Mouse (Mus musculus): ENCODE measurements around the gene 4921517D22Rik. TPM values are rescaled to one million over a fixed set of nuclear protein-coding genes. Genes with fewer than 3 reads are reported as not detected.
"Not testable (repeated sequence)": the region's sequence is repeated elsewhere in the genome, so short reads cannot be mapped to it uniquely, and the experiment has no call there.

4921517D22Rik gene
- total RNA-seq (2021): not detected
- long read RNA-seq: 0 reads

DNA sequence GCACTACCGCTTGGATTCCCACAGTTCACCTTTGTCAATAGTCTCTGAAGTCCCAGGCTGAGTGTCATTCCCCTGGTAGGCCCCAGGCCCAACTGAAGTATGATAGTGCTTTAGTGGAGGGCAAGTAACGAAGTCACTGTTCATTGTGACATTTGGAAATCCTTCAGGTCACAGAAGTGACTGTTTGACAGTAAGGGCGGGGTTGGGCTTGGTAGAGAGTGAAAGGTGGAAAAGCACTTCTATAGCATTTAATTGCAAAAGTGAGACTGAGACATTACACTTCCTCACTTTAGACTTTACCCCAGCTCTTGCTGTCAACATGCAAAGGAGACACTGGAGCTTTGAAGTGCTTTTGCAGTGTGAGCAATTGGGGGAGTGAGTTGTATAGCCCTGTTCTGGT is at the start of gene 4921517D22Rik:
TSS of gene 4921517D22Rik (minus strand) at position 101 of the 400 bp plus-strand sequence.
- DNase-seq (ENCODE audit: low spot score in 2 of 2): no peak

DNA sequence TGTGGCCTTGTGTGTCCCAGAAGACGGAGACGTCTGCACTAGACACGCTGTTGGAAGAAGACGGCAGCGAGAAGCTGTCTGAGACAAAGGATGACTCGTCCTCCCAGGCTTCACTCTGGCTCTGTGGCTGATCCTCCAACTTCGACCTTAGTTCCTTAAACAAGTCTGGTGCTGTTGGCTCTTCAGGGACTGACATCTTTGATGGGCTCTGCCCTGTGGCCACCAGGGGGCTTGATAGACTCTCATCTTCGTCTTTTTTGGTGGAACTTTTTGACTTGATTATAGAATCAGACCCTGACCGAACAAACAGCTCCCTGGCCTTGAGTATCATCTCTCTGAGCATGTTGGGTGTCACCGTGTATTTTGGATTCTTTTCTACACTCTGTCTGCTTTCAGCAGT is 47.8 kb upstream of the 4921517D22Rik start:
- DNase-seq (ENCODE audit: low spot score in 2 of 2): no peak

DNA sequence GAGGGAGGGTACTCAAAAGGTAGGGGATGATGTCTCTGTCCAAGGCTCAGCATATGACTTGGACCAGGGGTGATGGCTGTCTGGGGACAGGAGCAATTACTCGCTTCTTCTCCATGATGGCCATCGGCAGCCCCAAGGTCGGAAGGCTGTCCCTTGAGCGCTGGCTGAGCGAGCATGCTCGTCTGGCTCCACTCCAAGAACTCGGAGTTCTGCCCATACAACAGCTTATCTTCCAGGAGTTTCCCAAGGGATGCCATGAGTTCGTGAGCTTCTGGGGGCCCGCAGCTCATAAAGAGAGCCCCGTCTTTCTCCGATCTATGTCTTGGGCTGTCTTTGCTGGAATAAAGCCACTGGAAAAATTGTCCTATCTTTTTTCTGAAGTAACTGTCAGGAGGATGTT is 47.2 kb upstream of the 4921517D22Rik start:
- DNase-seq (ENCODE audit: low spot score in 2 of 2): no peak

DNA sequence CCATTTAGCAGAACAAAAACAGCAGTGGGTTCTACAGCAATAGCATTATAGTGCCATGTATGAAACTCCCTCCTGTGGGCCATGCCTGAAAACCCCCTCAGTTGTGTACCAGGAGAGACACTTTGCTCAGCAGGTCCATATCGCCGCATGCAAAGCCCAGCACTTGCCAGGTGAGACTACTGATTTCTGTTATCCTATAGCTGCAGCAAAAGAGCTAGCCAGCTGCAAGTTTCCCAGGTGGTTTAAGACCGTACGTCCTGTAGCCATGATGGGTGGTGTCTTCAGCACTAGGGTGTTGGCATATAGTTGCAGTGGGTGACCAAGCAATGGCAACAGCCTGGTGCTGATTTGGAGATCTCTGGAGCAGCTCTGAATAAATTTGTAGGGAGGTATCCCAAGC is 45.5 kb upstream of the 4921517D22Rik start:
- no peak for DNase-seq (ENCODE audit: low spot score in 2 of 2)

DNA sequence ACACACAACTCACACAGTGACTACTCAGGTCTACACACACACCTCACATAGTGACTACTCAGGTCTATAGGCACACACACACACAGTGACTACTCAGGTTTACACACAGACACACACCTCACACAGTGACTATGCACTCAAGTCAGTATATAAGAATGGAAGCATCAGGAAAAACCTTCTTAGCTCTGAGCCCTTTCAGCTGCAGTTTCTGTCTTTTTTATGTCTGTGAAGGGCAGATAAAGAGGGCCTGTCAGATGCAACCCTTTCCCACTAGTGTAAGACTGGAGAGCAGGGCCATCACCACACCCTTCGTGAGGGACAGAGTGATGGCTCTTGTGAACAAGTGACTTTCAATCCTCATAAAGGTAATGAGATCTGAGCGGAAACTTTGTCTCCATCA is 44.5 kb upstream of the 4921517D22Rik start:
- no peak for DNase-seq (ENCODE audit: low spot score in 2 of 2)

DNA sequence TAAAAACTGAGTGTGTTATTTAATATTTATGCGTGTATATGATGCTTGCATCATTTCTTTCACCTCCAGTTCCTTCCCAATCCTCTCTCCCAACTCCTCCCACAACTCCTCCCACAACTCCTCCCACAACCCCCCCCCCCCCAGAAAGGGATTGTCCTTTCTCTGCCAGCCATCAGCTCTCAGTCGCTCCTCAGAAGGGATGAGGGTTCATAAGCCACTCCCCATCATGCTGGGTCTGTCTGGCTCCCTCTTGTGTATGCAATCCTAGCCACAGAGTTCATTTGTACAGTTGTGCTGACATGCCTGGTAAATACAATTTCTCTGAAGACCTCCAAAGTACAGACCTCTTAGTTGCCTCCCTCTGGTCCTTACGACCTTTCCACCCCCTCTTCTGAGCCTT is 41.3 kb upstream of the 4921517D22Rik start:
- DNase-seq (ENCODE audit: low spot score in 2 of 2): no peak

DNA sequence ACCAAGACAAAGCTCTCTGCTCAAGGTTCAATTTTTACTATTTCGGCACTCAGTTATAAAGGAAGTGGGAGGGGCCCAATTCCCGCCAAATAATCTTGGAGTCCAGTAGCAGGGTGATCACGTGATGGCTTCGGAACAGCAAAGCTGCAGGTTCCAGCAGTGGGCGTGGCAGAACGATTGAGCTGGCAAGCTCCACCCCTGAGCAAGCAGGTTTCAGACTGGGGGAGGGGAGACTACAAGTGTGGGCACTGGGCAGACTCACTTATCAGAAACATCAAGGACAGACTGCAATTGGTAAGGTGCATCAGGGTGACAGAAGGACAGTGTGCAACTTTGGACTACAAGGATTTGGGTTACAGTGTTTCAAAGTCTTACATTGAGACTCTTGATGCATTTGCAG is 40.4 kb upstream of the 4921517D22Rik start:
- not testable (repeated sequence) for DNase-seq (ENCODE audit: low spot score in 2 of 2)

DNA sequence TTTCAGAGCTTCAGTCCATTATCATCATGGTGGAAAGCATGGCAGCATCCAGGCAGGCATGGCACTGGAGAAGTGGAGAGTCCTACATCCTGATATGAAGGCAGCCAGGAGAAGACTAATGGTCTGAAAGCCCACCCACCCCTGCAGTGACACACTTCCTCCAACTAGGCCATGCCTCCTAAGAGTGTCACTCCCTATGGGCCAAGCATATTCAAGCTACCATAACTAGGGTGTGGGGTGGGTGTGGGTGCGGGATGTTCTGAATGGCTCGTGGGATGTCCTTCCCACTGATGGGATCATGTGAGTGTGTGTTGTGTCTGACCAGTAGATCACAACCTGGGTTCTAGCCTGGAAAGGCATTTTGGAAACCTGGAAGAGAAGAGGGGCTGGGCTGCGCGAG is 40.0 kb upstream of the 4921517D22Rik start:
- DNase-seq (ENCODE audit: low spot score in 2 of 2): no peak

DNA sequence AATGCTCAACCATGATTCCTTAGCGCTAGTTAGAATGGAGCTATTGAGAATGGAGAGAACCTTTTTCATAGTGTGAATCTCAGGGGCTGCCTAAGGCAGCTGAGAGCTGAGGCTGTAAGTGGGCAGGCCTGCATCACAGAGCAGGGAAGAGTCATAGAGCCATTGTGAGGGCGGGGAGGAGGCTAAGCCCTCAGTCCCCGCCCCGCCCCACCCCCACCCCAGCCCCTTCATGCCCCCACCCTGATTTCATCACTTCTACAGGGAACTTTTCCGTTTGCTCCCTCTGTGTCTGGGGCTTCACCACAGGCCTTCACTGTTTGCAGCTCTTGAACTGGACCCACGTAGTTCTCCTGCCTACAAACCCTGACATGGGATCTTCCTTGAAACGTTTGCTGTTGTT is 37.7 kb upstream of the 4921517D22Rik start, which contains the start of gene Spata31d1d:
TSS of gene Spata31d1d (minus strand) at position 101 of the 400 bp plus-strand sequence.
- no peak for DNase-seq (ENCODE audit: low spot score in 2 of 2)

DNA sequence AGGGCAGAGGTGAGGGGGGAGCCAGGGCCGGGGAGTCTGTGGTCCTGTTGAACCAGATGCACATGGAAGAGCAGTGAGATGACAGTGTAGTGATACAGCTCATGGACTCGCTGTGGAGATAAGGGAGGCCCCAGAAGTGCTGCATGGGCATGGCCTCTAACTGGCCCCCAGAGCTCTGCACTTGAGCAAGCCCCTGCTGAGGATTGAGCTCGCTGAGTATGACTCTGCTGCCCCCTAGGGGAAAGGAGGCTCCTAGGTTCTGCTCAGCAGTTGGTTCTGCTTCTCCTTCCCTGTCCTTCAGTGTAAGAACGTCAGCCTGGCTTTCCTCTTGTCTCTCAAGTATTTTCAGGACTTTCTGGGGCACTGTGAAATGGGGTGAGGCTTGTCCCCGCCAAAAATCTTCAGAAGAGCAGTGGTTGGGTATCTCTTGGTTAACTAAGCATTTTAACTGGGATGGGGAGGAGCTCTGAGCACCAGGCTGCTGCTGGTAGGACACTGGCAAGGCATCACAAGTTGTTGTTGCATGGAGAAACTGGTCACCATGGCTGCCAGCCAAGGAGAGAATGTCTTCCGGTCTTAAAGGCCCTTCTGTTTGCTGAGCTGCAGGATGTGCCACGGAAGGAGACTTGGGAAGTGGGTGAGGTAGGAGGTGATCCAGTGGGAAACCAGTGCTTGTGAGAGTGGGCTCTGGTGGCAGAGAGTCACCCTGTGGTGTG is 34.6 kb upstream of the 4921517D22Rik start:
- peak; percentile 90 for DNase-seq (ENCODE audit: low spot score in 2 of 2)

DNA sequence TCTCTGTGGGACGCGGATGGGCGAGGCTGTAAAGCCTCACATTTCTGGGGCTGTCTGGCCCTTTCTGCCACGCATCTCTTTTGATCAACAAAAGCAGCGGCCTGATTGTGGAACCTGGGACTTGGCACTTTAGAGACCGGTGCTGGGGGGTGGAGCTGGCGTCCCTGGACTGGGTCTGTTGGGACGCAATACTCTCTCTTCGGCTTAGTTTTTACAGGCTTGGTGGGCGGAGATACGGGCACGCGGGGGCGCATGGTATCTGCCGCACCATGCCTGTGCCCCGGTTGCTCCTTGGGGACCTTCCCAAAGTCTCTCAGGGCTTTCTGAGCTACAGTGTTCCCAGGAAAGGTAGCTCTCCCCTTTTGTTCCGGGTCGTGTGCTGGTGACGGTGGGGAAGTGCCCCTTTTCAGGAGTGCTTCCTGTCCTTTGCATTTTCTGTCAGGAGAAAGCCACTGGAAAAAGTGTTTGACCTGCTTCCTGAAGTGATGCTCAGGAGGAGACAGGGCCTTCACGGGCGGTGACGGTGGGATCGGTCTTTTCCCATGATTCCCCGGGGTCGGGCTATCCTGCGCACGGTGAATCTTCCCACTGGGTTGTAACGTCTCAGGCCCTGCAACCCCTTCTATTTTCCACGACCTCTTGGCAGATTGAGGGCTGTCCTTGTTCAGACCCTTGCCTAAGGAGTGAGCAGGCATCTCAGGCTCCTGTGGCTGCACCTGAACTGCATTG is 32.4 kb upstream of the 4921517D22Rik start:
- no peak for DNase-seq (ENCODE audit: low spot score in 2 of 2)

DNA sequence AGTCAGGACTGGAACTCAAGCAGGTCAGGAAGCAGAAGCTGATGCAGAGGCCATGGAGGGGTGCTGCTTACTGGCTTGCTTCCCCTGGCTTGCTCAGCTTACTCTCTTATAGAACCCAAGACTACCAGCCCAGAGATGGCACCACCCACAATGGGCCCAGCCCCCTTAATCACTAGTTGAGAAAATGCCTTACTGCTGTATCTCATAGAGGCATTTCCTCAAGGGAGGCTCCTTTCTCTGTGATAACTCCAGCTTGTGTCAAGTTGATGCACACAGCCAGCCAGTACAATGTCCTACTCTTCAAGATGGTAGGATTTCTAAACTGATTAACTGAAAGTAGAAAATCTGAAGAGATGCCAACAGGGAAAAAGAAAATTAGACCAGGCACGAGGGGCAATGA is 28.2 kb upstream of the 4921517D22Rik start:
- not testable (repeated sequence) for DNase-seq (ENCODE audit: low spot score in 2 of 2)

DNA sequence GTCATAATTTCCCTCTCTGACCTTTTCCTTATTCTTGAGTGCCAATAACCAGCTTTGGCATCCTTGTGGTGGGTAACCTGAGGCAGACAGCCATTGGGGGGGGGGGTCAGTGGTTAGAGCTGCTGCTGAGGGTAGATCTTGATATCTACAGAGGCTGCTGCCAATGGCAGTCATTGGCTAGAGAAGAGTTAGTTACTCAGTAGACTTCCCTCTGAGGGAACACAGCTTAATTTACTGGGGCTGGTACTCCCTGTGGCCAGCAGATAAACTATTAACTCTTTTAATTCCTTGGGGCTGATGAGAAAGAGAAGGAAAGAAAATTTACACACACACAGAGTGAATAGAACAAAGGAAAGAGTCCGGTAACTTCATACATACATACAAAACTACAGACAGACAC is 25.6 kb upstream of the 4921517D22Rik start:
- no peak for DNase-seq (ENCODE audit: low spot score in 2 of 2)

DNA sequence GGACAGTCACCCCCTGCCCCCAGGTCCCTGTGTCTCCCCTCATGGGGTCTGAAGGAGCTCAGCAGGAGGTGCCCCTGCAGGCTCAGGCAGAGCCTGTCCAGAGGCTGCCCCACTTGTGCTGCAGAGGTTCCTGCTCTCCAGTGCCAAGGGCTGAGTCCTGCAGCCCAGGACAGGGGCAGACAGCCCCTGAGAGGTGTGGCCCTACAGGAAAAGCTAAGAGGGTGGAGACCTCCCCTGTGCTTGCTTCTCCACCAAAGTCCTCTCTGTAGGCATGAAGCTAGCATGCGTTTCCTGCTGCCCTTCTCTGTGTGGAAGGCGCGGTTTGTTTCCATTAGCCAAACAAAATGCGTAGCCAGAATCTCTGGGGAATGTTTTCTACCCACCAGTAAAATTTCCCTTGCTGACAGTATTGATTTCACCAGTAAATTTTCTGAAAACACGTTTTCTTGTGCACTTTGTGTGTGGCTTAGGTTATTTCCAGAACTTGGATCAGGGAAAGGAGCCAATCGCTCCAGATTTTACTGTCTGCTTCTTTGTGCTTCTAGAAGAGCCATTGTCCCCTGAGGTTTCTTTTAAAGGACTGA is 25.0 kb upstream of the 4921517D22Rik start:
- DNase-seq (ENCODE audit: low spot score in 2 of 2): not testable (repeated sequence)

DNA sequence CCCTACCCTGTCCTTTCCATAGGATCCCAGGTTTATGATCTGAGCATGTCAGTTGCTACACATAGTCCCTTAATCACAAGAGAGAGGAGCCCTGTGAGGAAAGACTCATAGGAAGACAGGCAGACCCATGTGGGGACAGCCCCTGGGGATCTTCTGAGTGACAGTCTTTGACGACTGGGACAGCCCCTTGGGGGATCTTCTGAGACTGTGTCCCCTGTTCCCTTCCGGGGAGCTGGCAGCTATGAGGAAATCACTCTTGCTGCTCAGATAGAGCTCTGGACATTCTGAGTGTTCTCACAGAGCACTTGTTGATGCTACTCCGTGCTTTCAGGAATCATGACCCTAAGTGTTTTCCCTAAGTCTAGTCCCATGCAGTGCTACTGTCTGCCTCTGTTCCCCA is 19.8 kb upstream of the 4921517D22Rik start:
- no peak for DNase-seq (ENCODE audit: low spot score in 2 of 2)

DNA sequence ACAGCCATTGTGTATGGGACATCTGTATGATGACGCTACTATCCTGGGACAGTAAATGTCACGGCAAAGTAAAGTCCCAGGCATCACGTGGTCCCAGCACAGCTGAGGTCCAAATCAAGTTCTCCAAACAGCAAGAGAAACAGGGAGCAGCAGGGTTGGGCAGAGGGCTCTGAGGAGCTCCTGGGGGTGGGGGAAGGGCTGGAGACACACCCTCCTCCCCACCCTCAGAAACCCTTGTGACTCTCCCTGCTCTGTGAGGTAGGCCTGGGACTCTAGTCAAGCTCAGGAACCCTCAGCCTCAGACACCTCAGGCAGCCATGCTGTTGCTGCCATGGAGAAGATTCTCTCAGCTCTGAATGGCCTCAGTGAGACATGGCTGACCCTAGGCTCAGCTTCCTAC is 18.1 kb upstream of the 4921517D22Rik start, which contains the start of gene Spata31d1b:
TSS of gene Spata31d1b (plus strand) at position 301 of the 400 bp plus-strand sequence.
- DNase-seq (ENCODE audit: low spot score in 2 of 2): not testable (repeated sequence)

DNA sequence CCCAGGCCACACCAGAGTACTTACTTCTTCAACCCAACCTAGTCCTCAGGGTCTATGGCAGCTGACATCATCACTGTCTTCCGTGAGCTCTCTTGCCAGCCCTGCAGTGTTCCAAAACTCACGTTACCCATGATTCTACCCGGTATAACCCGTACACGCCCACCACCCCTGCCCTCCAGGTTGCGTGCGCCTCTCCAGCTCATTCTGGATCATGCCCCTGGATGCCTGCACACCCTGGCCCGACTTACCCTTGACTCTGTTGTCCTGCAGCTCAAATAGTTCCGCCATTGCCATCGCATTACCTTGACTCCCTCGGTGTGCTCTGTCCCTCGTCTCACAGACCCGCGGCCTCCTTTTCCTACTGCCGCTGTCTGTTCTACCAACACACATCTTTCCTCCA is 16.3 kb upstream of the 4921517D22Rik start, which contains the start of gene Spata31d1a:
TSS of gene Spata31d1a (minus strand) at position 101 of the 400 bp plus-strand sequence.
- DNase-seq (ENCODE audit: low spot score in 2 of 2): no peak

DNA sequence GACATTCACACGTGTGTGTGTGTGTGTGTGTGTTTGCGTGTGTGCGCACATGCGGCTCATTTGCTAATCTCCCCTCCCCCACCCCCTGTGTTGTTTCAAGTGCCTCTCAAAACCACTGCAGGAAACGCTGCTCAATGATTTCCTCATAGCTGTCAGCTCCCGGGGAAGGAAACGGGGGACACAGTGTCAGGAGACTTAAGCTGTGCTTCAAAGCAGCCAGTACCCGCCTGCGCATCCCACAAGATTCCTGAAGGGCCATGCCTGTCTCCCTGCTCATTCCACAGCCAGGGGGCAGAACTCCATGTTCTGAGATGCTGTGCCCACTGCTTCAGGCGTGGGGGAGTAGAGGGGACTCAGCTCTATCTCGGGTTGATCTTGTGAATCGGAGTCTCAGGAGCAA is 10.7 kb upstream of the 4921517D22Rik start:
- peak; percentile 32 to 35 for DNase-seq (ENCODE audit: low spot score in 2 of 2)

DNA sequence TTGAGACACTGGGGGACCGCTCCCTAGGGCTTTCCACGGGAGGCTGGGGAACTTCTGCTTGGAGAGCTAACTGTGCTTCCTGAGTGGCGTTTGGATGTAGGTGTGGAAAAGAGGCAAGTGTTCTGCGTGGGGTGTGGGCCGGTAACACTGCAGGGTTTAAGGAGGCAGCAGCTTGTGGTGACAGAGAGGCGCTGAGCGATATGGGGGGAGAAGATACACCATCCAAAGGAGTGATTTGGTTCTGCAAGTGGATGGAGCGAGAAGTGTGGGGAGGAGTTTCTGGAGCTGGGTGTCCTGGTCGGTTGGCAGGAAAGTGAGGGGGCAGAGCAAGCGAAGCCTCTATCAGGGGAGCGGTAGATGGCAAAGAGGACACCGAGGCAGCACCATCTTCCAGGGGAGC is 9.6 kb upstream of the 4921517D22Rik start:
- no peak for DNase-seq (ENCODE audit: low spot score in 2 of 2)

DNA sequence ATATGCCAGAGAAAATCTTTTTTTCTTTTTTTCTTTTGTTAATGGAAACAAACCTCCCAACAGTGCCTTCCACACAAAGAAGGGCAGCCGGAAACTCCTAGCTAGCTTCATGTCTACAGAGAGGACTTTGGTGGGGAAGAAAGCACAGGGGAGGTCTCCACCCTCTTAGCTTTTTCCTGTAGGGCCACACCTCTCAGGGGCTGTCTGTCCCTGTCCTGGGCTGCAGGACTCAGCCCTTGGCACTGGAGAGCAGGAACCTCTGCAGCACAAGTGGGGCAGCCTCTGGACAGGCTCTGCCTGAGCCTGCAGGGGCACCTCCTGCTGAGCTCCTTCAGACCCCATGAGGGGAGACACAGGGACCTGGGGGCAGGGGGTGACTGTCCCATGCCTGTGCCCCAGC is 6.2 kb upstream of the 4921517D22Rik start:
- DNase-seq (ENCODE audit: low spot score in 2 of 2): not testable (repeated sequence)

DNA sequence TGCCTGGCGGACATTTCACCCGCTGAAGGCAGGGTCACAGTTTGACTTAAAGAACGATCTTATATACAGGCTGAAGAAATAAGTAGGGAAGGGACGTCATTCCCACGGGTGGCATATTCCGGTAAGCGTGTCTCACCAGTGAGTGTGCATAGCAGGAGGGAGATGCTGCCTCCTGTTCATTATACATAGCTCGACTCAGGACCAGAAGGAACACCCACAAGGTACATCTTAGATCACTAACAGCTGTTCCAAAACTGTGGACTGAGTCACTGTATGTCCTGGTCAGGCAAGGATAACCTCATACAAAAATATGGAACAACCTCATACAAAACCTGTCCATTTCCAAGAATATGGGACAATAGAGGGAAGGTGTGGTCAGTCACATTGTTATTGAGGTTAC is 5.2 kb upstream of the 4921517D22Rik start:
- DNase-seq (ENCODE audit: low spot score in 2 of 2): no peak

DNA sequence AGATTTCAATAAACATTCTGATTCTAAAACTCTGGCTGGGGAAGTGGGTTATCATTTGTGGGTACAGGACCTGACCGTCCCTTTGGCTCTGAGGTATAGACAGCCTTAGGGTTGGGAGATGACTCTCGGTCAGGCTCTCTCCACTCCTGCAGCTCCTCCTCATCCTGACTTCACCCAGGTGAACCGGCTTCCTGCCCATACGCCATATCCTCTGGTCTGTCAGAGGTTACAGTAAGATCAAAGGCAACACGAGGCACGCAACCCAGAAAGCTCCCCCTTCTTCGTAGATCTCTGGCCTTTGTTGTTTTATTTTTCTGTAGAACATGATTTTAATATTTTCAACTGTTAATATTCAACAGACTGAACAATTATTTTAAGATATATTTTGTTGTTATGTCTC is 1.9 kb upstream of the 4921517D22Rik start:
- no peak for DNase-seq (ENCODE audit: low spot score in 2 of 2)

Data from layer of hippocampus, postnatal 10 days (tissue).